Mouse (Mus musculus) spleen, adult 2 months (tissue): ENCODE measurements around the gene Hyls1.

Source experiments
- CTCF ChIP-seq: fragments of 200-500 bp; IDR thresholded peaks from 2 replicates; pipeline ENCODE4 v1.5.1; 2011; ENCODE audit warnings: mild to moderate bottlenecking, inconsistent platforms; ENCODE audit not compliant: insufficient read depth, insufficient read length, insufficient replicate concordance; ENCODE audit errors: extremely low read depth
- POLR2A ChIP-seq: fragments of 200-500 bp; IDR thresholded peaks from 2 replicates; pipeline ENCODE4 v1.6.1; 2011; ENCODE audit warnings: low read depth, low read length, inconsistent platforms

GRCm38 (mm10) chr9:35587674-35588073 lies 17.5 kb upstream of the Hyls1 start:
- TF ChIP-seq CTCF (no peak), POLR2A (no peak)
